Mouse (Mus musculus) neural tube, embryonic 15.5 days (tissue): ENCODE results near the gene Ptpn22. TPM values are rescaled to one million over a fixed set of nuclear protein-coding genes. Genes with fewer than 3 reads are reported as not detected.
"Not testable (repeated sequence)": the region's sequence is repeated elsewhere in the genome, so short reads cannot be mapped to it uniquely, and the experiment has no call there.

Source experiments
- ATAC-seq: fragments of 200-750 bp; cut with Nextera tagmentation; 2 replicates; pipeline ENCODE4 v1.8.0; 2017; ENCODE audit warnings: mild to moderate bottlenecking, moderate TSS enrichment, moderate library complexity; ENCODE audit not compliant: low FRiP score
- H3K27ac ChIP-seq: fragments of 300-500 bp; sonication (generic); replicated peaks from 2 replicates; pipeline ENCODE4 v1.5.1; 2015; ENCODE audit warnings: mild to moderate bottlenecking, inconsistent platforms
- H3K27me3 ChIP-seq: fragments of 300-500 bp; sonication (generic); replicated peaks from 2 replicates; pipeline ENCODE4 v1.6.1; 2015; ENCODE audit warnings: inconsistent platforms
- H3K36me3 ChIP-seq: fragments of 300-500 bp; sonication (generic); 2 replicates; pipeline ENCODE4 v1.6.1; 2015; ENCODE audit warnings: inconsistent platforms
- H3K4me1 ChIP-seq: fragments of 300-500 bp; sonication (generic); 2 replicates; pipeline ENCODE4 v1.6.1; 2015; ENCODE audit warnings: inconsistent platforms
- H3K4me2 ChIP-seq: fragments of 300-500 bp; sonication (generic); 2 replicates; pipeline ENCODE4 v1.6.1; 2015; ENCODE audit warnings: inconsistent platforms, mild to moderate bottlenecking, moderate library complexity
- H3K4me3 ChIP-seq: fragments of 300-500 bp; sonication (generic); replicated peaks from 2 replicates; pipeline ENCODE4 v1.5.1; 2015; ENCODE audit warnings: mild to moderate bottlenecking, inconsistent platforms
- H3K9ac ChIP-seq: fragments of 300-500 bp; sonication (generic); replicated peaks from 2 replicates; pipeline ENCODE4 v1.6.1; 2015; ENCODE audit warnings: mild to moderate bottlenecking, inconsistent platforms
- H3K9me3 ChIP-seq: fragments of 300-500 bp; sonication (generic); replicated peaks from 2 replicates; pipeline ENCODE4 v1.6.1; 2016; ENCODE audit warnings: inconsistent platforms
- WGBS: fragments of 180-500 bp; shearing (Covaris S2); methylation state at CpG from one replicate; pipeline ENCODE4 v1.1.7; 2015; ENCODE audit warnings: mixed read lengths; 5-methylcytosine and 5-hydroxymethylcytosine counted together
- polyA plus RNA-seq: library from polyadenylated mRNA; unstranded; fragments of >200 nt; fragmentation: Nextera tagmentation; extraction: Ambion mirVana; gene quantifications from 2 replicates; pipeline ENCODE4 v1.2.1, GENCODE M21; 2015

The Ptpn22 gene
- polyA plus RNA-seq, 1 experiment from 2014 or later, result 0.33 TPM

GRCm38 (mm10) chr3:103839711-103840110 is 19.9 kb upstream of the Ptpn22 start:
- Histone ChIP-seq H3K9ac (no peak overlapping the region), H3K4me3 (no peak overlapping the region), H3K9me3 (no peaks in the 10 kb centered on the region), H3K4me1 (no peaks in the 10 kb centered on the region), H3K36me3 (no peaks in the 10 kb centered on the region), H3K27ac (no peak overlapping the region), H3K4me2 (no peak overlapping the region), H3K27me3 (no peaks in the 10 kb centered on the region)
- ATAC-seq, result no peak
- WGBS, result 93% methylated on average over 6 of the region's 6 CpGs

GRCm38 (mm10) chr3:103840195-103840594 is 19.4 kb upstream of the Ptpn22 start:
- not testable (repeated sequence) for H3K9me3 ChIP-seq, H3K36me3 ChIP-seq, H3K9ac ChIP-seq, H3K4me3 ChIP-seq, H3K27ac ChIP-seq, ATAC-seq, H3K27me3 ChIP-seq, H3K4me1 ChIP-seq, H3K4me2 ChIP-seq
- 71% methylated on average over 3 of the region's 3 CpGs for WGBS

GRCm38 (mm10) chr3:103840946-103841345 is 18.6 kb upstream of the Ptpn22 start:
- H3K36me3 ChIP-seq, ATAC-seq, H3K9ac ChIP-seq, H3K9me3 ChIP-seq, H3K4me3 ChIP-seq, H3K4me1 ChIP-seq, H3K4me2 ChIP-seq, H3K27ac ChIP-seq, H3K27me3 ChIP-seq: not testable (repeated sequence)
- 90% methylated on average over 7 of the region's 7 CpGs for WGBS

- Histone ChIP-seq H3K4me3 (no peak overlapping the region), H3K27ac (no peak overlapping the region), H3K9ac (no peak overlapping the region), H3K4me1 (no peaks in the 10 kb centered on the region), H3K36me3 (no peaks in the 10 kb centered on the region), H3K4me2 (no peak overlapping the region), H3K27me3 (no peaks in the 10 kb centered on the region), H3K9me3 (no peaks in the 10 kb centered on the region)
- WGBS, result 87% methylated on average over 9 of the region's 9 CpGs
- ATAC-seq, result no peak
Measured at GRCm38 (mm10) chr3:103850644-103851363, 8.8 kb upstream of the Ptpn22 start.

- no peaks in the 10 kb centered on the region for H3K27me3 ChIP-seq
- no peak for ATAC-seq
- H3K9me3 ChIP-seq, result no peaks in the 10 kb centered on the region
- no peak overlapping the region for H3K9ac ChIP-seq
- H3K4me3 ChIP-seq, result no peak overlapping the region
- no peak overlapping the region for H3K27ac ChIP-seq
- 92% methylated on average over 6 of the region's 6 CpGs for WGBS
- H3K36me3 ChIP-seq, result no peaks in the 10 kb centered on the region
- no peaks in the 10 kb centered on the region for H3K4me1 ChIP-seq
- H3K4me2 ChIP-seq, result no peak overlapping the region
Measured at GRCm38 (mm10) chr3:103851481-103851880, 8.1 kb upstream of the Ptpn22 start.

- Histone ChIP-seq H3K9me3 (no peaks in the 10 kb centered on the region), H3K36me3 (no peaks in the 10 kb centered on the region), H3K27ac (no peak overlapping the region), H3K27me3 (no peaks in the 10 kb centered on the region), H3K4me2 (no peak overlapping the region), H3K9ac (no peak overlapping the region), H3K4me3 (no peak overlapping the region), H3K4me1 (no peaks in the 10 kb centered on the region)
- ATAC-seq, result no peak
- 90% methylated on average over 8 of the region's 8 CpGs for WGBS
Measured at GRCm38 (mm10) chr3:103851882-103852281, 7.7 kb upstream of the Ptpn22 start.

GRCm38 (mm10) chr3:103852565-103853299 is 6.9 kb upstream of the Ptpn22 start:
- Histone ChIP-seq H3K4me3 (no peak overlapping the region), H3K9me3 (no peaks in the 10 kb centered on the region), H3K9ac (no peak overlapping the region), H3K27me3 (no peaks in the 10 kb centered on the region), H3K36me3 (no peaks in the 10 kb centered on the region), H3K4me1 (no peaks in the 10 kb centered on the region), H3K27ac (no peak overlapping the region), H3K4me2 (no peak overlapping the region)
- 59% methylated on average over 3 of the region's 3 CpGs for WGBS
- ATAC-seq, result no peak

GRCm38 (mm10) chr3:103853804-103854203 is 5.8 kb upstream of the Ptpn22 start:
- no peak for ATAC-seq
- no peak overlapping the region for H3K4me3 ChIP-seq
- no peak overlapping the region for H3K4me2 ChIP-seq
- no peaks in the 10 kb centered on the region for H3K9me3 ChIP-seq
- no peak overlapping the region for H3K9ac ChIP-seq
- H3K27ac ChIP-seq, result no peak overlapping the region
- H3K36me3 ChIP-seq, result no peaks in the 10 kb centered on the region
- no peaks in the 10 kb centered on the region for H3K4me1 ChIP-seq
- WGBS, result 58% methylated on average over 8 of the region's 8 CpGs
- no peaks in the 10 kb centered on the region for H3K27me3 ChIP-seq

GRCm38 (mm10) chr3:103857036-103857805 is 2.4 kb upstream of the Ptpn22 start:
- H3K27ac ChIP-seq, result no peak overlapping the region

GRCm38 (mm10) chr3:103857977-103858563 is 1.5 kb upstream of the Ptpn22 start:
- no peaks in the 10 kb centered on the region for H3K9me3 ChIP-seq
- H3K4me1 ChIP-seq, result no peaks in the 10 kb centered on the region
- ATAC-seq, result no peak
- no peak overlapping the region for H3K4me3 ChIP-seq
- no peaks in the 10 kb centered on the region for H3K36me3 ChIP-seq
- H3K27ac ChIP-seq, result no peak overlapping the region
- H3K9ac ChIP-seq, result no peak overlapping the region
- no peak overlapping the region for H3K4me2 ChIP-seq
- H3K27me3 ChIP-seq, result no peaks in the 10 kb centered on the region
- WGBS, result 91% methylated on average over 6 of the region's 6 CpGs

More at GRCm38 (mm10) chr3:103857036-103857805, 2.4 kb upstream of the Ptpn22 start:
- Histone ChIP-seq H3K4me2 (no peak overlapping the region), H3K4me1 (no peaks in the 10 kb centered on the region), H3K36me3 (no peaks in the 10 kb centered on the region), H3K9ac (no peak overlapping the region), H3K27me3 (no peaks in the 10 kb centered on the region), H3K9me3 (no peaks in the 10 kb centered on the region), H3K4me3 (no peak overlapping the region)
- WGBS, result 91% methylated on average over 7 of the region's 7 CpGs
- ATAC-seq, result no peak

GRCm38 (mm10) chr3:103859851-103860391 is 326 bp downstream of the Ptpn22 start:
- WGBS, result 64% methylated on average over 6 of the region's 6 CpGs
- Histone ChIP-seq H3K9me3 (no peaks in the 10 kb centered on the region), H3K27ac (no peak overlapping the region), H3K36me3 (no peaks in the 10 kb centered on the region), H3K27me3 (no peaks in the 10 kb centered on the region), H3K4me2 (no peak overlapping the region), H3K4me1 (no peaks in the 10 kb centered on the region), H3K9ac (no peak overlapping the region), H3K4me3 (no peak overlapping the region)
- ATAC-seq, result no peak
